ENCODE assay signal across 18 mouse cellular contexts in the genomic region with DNA sequence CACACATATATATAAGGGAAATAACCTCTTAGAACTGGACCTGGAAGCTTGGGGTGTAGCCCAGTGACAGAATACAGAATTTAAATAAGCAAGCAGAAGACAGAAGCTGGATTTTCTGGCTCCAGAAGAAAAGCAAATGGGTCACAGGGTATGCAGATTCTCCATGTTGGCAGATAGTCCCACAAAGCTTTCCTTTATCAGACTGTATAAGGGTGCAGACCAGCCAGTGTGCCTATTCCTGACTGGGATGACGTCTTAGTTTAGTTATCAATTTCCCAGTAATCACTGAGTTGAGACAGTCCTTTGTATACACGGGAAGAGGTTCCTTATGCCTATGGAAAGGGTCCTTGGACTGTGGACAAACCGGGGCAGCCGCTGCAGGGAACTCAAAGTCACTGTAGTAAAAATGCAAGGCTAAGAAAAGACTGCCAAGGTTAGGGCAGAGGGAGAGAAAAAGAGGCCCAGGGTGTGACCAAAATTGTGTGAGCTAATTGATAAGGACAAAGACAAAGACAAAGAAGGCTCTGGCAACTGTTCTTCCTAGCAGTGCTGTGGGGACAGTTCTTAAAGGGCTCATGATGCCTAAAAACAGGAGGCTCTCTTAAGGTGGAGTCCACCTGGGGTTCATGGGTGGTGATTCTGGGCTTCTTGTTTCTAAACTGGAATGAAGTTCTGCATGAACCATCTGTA.
"Had no signal": no experiment of that assay in that cellular context is flagged by ENCODE, and none has a peak within 500 bp of the region (broad histone marks: within the 10 kb centered on the region; RNA-seq: fewer than 3 reads in every experiment).

No protein-coding gene starts in this region.

- H3K9me3 ChIP-seq: midbrain, embryonic 10.5 days; midbrain, embryonic 12.5 days; neural tube, embryonic 13.5 days; neural tube, embryonic 15.5 days had no signal

- H3K27me3 ChIP-seq: midbrain, embryonic 12.5 days; neural tube, embryonic 13.5 days; neural tube, embryonic 15.5 days had no signal

- H3K4me1 ChIP-seq: midbrain, embryonic 10.5 days; midbrain, embryonic 12.5 days; neural tube, embryonic 13.5 days; neural tube, embryonic 15.5 days had no signal

- DNase-seq: lung, adult 18-20 months; lung, embryonic 14.5 days; lung, postnatal 10 days; lung, postnatal 4 days; midbrain, embryonic 14.5 days; right cerebral cortex, adult 18-20 months; right cerebral cortex, postnatal 25 days; right cerebral cortex, postnatal 4 days; spleen, adult 18-20 months; thymus, adult 18-20 months; thymus, postnatal 14 days; thymus, postnatal 36 days had no signal

- H3K9ac ChIP-seq: lung, embryonic 14.5 days; midbrain, embryonic 12.5 days; neural tube, embryonic 13.5 days; neural tube, embryonic 15.5 days had no signal

- H3K36me3 ChIP-seq: midbrain, embryonic 10.5 days; midbrain, embryonic 12.5 days; neural tube, embryonic 13.5 days; neural tube, embryonic 15.5 days had no signal

- H3K4me3 ChIP-seq: midbrain, embryonic 10.5 days; midbrain, embryonic 12.5 days; myocyte; neural tube, embryonic 13.5 days; neural tube, embryonic 15.5 days had no signal

- H3K4me2 ChIP-seq: lung, embryonic 14.5 days; midbrain, embryonic 12.5 days; neural tube, embryonic 13.5 days; neural tube, embryonic 15.5 days had no signal

- H3K27ac ChIP-seq: midbrain, embryonic 10.5 days; midbrain, embryonic 12.5 days; neural tube, embryonic 13.5 days; neural tube, embryonic 15.5 days had no signal

- ATAC-seq: midbrain, embryonic 16.5 days had no signal
